Mouse (Mus musculus) 3T3-L1 (cell line): ENCODE data around the gene Rps6ka3.

Source experiments
- DNase-seq: peaks from one replicate; pipeline ENCODE4 v3.0.0-alpha.2; 2015; ENCODE audit warnings: low read depth, low spot score

The Rps6ka3 gene

DNA sequence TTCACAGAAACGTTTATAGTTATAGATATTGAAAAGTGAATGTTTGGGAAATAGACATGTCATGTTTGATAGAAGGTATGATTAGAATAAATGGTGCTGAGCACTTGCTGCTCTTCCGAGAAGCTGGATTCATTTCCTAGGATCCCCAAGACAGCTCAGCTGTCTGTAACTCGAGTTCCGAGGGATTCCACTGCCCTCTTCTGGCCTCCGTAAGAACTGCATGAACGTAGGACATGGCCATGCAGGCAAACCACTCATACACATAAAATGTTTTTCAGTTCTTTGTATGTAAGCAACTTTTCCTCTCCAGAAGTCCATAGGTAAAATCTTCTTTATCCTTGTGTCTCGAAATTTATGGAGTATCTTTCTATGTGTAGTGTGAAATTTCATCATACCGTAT lies 111.2 kb downstream of the Rps6ka3 start:
- DNase-seq, result peak; percentile 76

- DNase-seq, result no peak
These were observed 154.4 kb downstream of the Rps6ka3 start for GRCm38 (mm10) chrX:159364506-159364905.

GRCm38 (mm10) chrX:159371831-159372752 lies 162.0 kb downstream of the Rps6ka3 start, which contains the start of gene Eif1ax:
Gene Eif1ax, plus strand, starts transcription at chrX:159372178.
- DNase-seq, result peak; percentile 87

DNA sequence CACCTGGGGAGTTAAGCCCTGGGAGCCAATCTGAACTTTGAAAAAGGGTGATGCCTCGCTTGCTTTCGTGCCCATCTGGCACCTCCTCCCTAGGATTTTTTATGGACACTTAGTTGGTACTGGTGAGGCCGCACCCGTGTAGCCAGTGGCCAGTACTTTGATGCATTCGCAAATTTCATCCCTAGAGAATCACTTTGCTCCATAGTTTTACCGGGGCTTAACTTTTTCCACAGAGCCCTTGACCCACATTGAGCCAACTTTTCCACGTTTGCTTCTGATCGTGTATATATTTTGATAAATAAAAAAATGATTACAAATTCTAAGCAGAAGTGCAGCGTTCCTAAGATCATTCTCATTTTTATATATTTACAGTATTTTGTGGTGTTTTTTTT lies 162.6 kb downstream of the Rps6ka3 start:
- DNase-seq, result no peak

- no peak for DNase-seq
These were observed 177.0 kb downstream of the Rps6ka3 start for GRCm38 (mm10) chrX:159387105-159387504.

GRCm38 (mm10) chrX:159388953-159389352 lies 178.8 kb downstream of the Rps6ka3 start:
- peak; percentile 29 for DNase-seq

GRCm38 (mm10) chrX:159390347-159390962 lies 180.3 kb downstream of the Rps6ka3 start:
- no peak for DNase-seq

DNA sequence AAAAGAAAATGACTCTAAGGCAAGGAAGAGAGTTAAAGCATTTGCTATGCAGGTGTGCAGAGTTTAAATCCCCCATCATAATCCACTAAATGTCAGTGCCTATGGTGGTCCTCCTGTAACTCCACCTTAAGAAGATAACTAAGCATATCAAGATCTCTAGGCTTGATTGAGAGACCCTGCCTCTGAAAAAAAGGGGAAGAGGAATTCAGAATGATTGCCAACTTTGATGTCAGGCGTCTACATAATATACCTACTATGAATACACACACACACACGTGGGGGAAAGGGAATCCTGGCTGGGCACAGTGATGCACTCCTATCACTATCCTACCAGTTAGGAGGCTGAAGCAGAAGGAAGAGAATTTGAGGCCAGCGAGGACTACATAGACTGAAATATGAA lies 181.1 kb downstream of the Rps6ka3 start:
- no peak for DNase-seq

DNA sequence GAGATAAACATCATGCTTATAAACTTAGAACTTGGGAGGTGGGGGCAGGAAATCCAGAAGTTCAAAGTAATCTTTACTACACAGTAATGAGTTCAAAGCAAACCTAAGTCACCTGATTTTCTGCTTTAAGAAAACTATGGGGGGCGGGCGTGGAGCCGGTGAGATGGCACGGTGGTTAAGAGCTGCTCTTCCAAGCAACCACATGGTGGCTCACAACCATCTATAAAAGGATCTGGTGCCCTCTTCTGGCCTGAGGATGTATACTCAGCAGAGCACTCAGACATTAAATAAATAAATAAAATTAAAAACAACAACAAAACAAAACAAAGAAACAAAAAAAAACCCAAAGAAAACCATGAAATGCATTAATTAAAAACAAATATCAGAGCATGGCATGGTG lies 199.1 kb downstream of the Rps6ka3 start:
- DNase-seq, result peak; percentile 68

DNA sequence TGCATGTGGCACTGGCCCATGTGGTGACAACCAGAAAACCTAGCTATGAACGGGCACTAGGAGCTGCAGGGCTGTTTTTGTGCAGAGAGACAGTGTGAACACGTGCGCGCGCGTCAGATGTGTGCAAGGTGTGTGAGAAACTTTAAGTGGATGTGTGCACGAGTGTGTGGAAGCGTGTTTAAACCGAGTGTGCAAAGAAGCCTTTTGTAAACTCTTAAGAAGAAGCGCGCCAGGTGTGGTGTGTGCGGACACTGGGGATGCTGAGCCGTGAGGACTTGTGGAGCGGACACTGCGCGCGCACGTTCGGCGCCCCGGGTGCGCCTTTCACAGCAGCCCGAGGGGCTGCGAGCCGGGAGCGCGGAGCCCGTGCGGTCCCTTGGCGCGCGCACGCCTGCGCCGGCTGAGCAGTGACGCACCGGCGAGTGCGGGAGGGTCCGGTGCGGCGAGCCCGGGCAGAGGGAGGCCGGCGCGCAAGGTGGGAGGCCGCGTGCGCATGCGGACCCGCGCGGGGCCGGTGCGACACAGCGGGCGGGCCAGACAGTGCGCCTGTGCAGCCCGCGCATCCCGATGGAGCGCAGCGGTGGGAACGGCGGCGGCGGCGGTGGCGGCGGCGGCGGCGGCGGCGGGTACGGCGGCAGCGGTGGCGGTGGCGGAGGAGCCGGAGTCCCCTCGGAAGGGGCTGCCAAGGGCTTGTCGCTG lies 204.2 kb downstream of the Rps6ka3 start, which contains the start of gene Map7d2:
Map7d2 (plus strand) TSS at position 443 of the 699 bp plus-strand sequence.
- no peak for DNase-seq

DNA sequence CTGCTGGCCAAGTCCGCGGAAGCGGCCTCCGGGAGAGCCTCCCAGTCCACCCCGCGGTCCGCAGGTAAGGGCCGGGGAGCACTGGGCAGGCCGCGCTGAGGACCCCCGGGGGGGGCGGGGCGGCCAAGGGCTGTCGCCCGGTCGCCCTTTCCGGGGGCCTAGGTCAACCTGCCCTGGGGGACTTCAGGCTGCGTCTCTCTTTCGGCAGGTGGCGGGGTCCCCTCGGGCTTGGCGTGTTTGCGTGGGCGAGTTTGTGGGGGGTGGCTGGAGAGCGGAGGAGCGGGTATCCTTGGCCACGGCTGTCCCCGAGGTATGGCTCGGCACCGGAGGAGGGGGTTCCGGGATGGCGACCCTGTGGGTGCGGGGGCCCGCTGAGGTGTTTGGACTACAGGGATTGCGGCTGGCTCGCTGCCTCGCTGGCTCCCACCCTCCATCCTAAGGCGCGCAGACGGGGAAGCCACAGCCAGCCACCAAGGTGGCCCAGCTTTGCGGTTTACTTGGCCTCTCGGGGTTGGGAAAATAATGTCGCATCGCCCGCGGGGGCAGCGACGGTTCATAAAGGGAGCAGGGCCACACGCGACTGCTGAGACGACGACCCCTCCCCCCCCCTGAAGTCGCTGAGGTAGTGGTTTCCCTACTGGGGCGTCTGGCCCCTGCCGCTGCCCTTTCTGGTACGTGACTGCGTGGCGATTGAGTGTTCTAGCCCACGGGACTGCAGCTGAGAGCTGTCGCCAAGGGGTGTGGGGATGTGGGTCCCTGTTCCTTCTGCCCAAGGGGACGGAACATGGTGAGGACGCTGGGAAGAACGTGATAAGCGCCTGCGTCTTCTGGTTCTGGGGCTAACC lies 204.9 kb downstream of the Rps6ka3 start:
- no peak for DNase-seq
